Mouse (Mus musculus): ENCODE measurements around the gene Ckap5. TPM values are rescaled to one million over a fixed set of nuclear protein-coding genes. Genes with fewer than 3 reads are reported as not detected.

Ckap5 gene
- polyA plus RNA-seq, 1 experiment = 102 TPM

DNA sequence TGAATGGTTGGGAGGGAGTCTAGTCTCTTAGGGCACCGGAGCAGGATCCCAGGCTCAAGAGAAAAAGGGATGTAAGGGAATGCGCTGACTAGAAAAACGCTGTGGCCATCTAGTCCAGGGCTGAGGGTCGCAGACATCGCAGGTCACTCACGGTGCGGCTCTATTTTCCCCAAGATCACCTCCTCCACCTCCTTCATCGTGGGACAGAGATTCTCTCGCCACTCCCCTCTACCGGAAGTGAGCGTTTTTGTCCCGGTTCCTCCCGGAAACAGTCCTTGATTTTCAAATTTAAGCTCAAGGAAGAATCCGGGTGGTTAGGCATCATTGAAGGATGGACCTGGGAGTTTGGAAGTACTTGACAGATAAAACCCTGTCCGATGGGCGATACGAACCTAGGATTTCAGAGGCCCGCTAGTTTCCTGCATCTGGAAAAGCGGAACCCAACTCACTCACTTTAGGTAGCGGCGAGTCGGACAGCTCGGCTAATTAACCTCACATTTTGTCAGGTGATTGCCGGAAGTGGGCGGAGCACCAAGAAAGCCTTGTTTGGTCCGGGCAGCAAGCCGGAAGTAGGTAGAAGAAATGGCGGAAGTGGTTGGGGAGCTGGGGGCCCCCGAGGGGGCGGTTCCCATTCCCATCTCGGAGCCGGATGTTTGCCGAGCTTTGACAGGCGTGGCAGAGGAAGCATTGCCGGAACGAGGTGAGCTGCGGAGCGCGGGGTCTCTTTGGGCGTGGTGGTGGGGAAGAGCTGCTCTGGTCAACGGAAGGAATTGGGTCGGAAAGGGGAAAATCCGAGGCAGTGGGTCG, 123.2 kb downstream of the Ckap5 start, which contains the start of the genes Zfp408 and Arhgap1:
Gene Zfp408, minus strand, starts transcription at position 239 of the 807 bp plus-strand sequence.
Gene Arhgap1, plus strand, starts transcription at position 308 of the 807 bp plus-strand sequence.
- TF ChIP-seq POLR2A (IDR thresholded peaks at IDR 0.05; ENCODE audit: low read depth, low read length) (peak; percentile 88), CTCF (IDR thresholded peaks at IDR 0.05; ENCODE audit: borderline replicate concordance, insufficient read depth, low read length) (no peak)
- Histone ChIP-seq H3K4me3 (ENCODE audit: insufficient read depth, low read length) (peak within 1 kb of the TSS; percentile 91), H3K27ac (ENCODE audit: insufficient read depth, low read length) (peak within 1 kb of the TSS; percentile 85), H3K4me1 (ENCODE audit: control insufficient read depth, insufficient read depth, low read length) (peaks cover 6% of the 10 kb centered on the region; the same call in 1 of the 2 replicates)

DNA sequence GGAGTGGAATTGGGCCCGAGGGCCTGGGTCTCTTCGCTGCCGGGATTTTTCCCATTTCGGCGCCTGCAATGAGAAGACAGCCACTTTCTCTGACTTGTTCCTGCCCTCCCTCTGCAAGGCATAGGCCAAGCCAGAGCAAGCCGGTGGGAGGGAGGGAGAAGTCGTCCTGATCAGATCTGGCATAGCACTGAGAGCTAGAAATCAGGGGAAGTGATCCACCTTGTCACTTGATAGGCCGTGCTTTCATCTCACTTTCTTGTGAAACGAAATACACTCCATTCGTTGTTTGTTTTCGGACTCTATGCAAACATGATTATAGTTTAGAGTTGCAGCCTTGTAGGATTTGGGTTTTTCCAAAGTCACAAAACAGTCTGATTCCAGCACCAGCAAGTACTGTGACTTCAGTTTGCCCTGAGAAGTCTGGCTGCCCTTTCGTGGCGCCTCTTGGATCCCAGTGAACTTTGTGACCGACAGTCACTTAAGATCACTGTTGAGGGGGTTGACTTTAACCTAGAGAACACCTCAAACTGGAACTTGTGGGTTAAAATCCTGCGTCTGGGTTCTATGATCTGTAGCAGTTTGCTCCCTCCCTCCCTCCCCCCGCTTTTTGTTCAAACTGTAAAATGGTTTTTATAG, 123.9 kb downstream of the Ckap5 start:
- no peak for TF ChIP-seq CTCF (IDR thresholded peaks at IDR 0.05; ENCODE audit: borderline replicate concordance, insufficient read depth, low read length)
- TF ChIP-seq POLR2A (IDR thresholded peaks at IDR 0.05; ENCODE audit: low read depth, low read length) = no peak
- H3K4me1 ChIP-seq (ENCODE audit: control insufficient read depth, insufficient read depth, low read length) = peaks cover 6% of the 10 kb centered on the region; the same call in 1 of the 2 replicates
- peak overlapping the region; percentile 91 for H3K4me3 ChIP-seq (ENCODE audit: insufficient read depth, low read length)

DNA sequence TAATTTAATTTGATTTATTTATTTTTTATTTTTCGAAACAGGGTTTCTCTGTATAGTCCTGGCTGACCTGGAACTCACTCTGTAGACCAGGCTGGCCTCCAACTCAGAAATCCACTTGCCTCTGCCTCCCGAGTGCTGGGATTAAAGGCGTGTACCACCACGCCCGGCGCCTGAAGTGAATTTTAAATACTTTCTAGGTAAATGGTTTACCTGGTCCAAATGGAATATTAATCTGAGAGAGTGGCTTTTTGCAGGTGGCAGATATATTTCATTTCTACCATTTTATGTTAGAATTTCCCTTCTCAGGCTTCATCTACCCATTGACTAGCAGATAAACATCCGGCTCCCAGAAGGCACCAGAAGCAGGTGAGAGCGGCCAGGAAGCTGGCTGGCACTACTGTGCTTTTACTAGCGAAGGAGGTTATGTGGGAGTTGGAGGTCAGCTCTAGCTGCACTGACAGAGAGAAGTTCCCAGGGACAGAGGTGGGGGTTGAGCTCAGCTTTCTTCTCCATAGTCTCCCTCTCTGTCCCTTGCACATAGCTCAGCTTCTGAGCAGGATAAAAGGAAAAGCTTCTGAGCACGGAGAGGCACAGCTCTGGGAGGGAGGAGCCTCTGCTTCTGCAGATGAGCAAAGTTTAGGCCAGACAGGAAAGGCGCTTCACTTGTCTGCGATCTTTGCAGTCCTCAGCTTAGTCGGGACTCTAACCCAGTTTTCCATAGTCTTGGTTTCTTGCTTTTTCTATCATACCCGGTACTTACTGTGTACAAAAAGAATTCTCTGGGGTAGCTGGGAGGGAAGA, 125.1 kb downstream of the Ckap5 start:
- Histone ChIP-seq H3K4me1 (ENCODE audit: control insufficient read depth, insufficient read depth, low read length) (peaks cover 6% of the 10 kb centered on the region; the same call in 1 of the 2 replicates), H3K27ac (ENCODE audit: insufficient read depth, low read length) (no peak overlapping the region), H3K4me3 (ENCODE audit: insufficient read depth, low read length) (no peak overlapping the region)
- TF ChIP-seq CTCF (IDR thresholded peaks at IDR 0.05; ENCODE audit: borderline replicate concordance, insufficient read depth, low read length) = no peak
- no peak for TF ChIP-seq POLR2A (IDR thresholded peaks at IDR 0.05; ENCODE audit: low read depth, low read length)

More for the DNA sequence above, 123.9 kb downstream of the Ckap5 start:
- H3K27ac ChIP-seq (ENCODE audit: insufficient read depth, low read length) = peak overlapping the region; percentile 69

GRCm38 (mm10) chr2:91652863-91653262, 126.3 kb downstream of the Ckap5 start:
- Histone ChIP-seq H3K4me1 (ENCODE audit: control insufficient read depth, insufficient read depth, low read length) (peaks cover 6% of the 10 kb centered on the region; the same call in 1 of the 2 replicates), H3K4me3 (ENCODE audit: insufficient read depth, low read length) (no peak overlapping the region), H3K27ac (ENCODE audit: insufficient read depth, low read length) (peak overlapping the region; percentile 68)
- TF ChIP-seq POLR2A (IDR thresholded peaks at IDR 0.05; ENCODE audit: low read depth, low read length) (no peak), CTCF (IDR thresholded peaks at IDR 0.05; ENCODE audit: borderline replicate concordance, insufficient read depth, low read length) (no peak)

DNA sequence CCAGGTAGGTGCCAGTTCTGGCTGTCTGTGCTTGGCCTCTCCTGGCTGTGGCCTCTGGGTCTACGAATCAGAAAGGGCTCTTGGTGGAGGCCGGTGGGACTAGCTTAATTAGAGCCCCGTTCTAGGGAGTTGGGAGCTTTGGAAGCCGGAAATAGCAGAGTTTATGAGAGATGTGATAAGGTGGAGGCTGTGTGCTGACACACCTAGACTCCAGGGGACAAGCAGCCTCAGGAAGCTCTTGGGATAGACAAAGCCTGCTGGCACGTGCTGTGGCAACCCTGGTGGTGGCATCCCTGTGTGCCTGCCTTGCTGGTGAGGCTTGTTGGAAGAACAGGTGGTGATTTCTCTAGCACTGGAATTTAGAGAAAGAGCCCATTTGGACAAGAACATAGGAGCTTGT, 128.8 kb downstream of the Ckap5 start:
- H3K27ac ChIP-seq (ENCODE audit: insufficient read depth, low read length) = no peak overlapping the region
- no peak overlapping the region for H3K4me3 ChIP-seq (ENCODE audit: insufficient read depth, low read length)
- peaks cover 6% of the 10 kb centered on the region; the same call in 1 of the 2 replicates for H3K4me1 ChIP-seq (ENCODE audit: control insufficient read depth, insufficient read depth, low read length)
- no peak for TF ChIP-seq POLR2A (IDR thresholded peaks at IDR 0.05; ENCODE audit: low read depth, low read length)
- TF ChIP-seq CTCF (IDR thresholded peaks at IDR 0.05; ENCODE audit: borderline replicate concordance, insufficient read depth, low read length) = no peak

- Histone ChIP-seq H3K4me3 (ENCODE audit: insufficient read depth, low read length) (no peak overlapping the region), H3K27ac (ENCODE audit: insufficient read depth, low read length) (no peak overlapping the region), H3K4me1 (ENCODE audit: control insufficient read depth, insufficient read depth, low read length) (peaks cover 6% of the 10 kb centered on the region; the same call in 1 of the 2 replicates)
- no peak for TF ChIP-seq CTCF (IDR thresholded peaks at IDR 0.05; ENCODE audit: borderline replicate concordance, insufficient read depth, low read length)
- no peak for TF ChIP-seq POLR2A (IDR thresholded peaks at IDR 0.05; ENCODE audit: low read depth, low read length)
Measured at GRCm38 (mm10) chr2:91655827-91656226, 129.3 kb downstream of the Ckap5 start.

- Histone ChIP-seq H3K4me3 (ENCODE audit: insufficient read depth, low read length) (no peak overlapping the region), H3K4me1 (ENCODE audit: control insufficient read depth, insufficient read depth, low read length) (0 out of 2 replicates have a peak, but pooled peaks cover 4% of the 10 kb centered on the region), H3K27ac (ENCODE audit: insufficient read depth, low read length) (no peak overlapping the region)
- TF ChIP-seq POLR2A (IDR thresholded peaks at IDR 0.05; ENCODE audit: low read depth, low read length) (no peak), CTCF (IDR thresholded peaks at IDR 0.05; ENCODE audit: borderline replicate concordance, insufficient read depth, low read length) (no peak)
Measured at GRCm38 (mm10) chr2:91656774-91657173, 130.2 kb downstream of the Ckap5 start.

DNA sequence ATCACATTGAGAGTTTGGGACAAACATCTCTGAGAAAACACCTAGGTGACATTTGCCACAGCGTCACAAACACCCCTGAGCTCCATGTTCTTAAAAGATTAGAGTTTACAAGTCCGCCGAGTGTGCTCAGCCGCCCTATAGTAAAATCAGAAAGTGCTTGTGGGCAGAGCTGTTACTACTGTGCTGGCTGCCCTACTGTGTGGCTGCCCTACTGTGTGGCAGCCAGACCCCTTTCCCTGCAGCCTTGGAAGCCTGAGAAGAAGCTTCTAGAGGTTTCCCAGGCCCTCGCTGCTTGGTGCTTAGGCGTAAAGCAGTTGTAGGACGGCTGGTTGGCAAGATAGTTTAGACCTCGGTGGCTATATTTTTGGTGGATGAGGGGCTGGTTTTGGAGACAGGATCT, 133.1 kb downstream of the Ckap5 start:
- Histone ChIP-seq H3K4me1 (ENCODE audit: control insufficient read depth, insufficient read depth, low read length) (no peaks in the 10 kb centered on the region), H3K27ac (ENCODE audit: insufficient read depth, low read length) (no peak overlapping the region), H3K4me3 (ENCODE audit: insufficient read depth, low read length) (no peak overlapping the region)
- TF ChIP-seq CTCF (IDR thresholded peaks at IDR 0.05; ENCODE audit: borderline replicate concordance, insufficient read depth, low read length) (no peak), POLR2A (IDR thresholded peaks at IDR 0.05; ENCODE audit: low read depth, low read length) (no peak)

- Histone ChIP-seq H3K27ac (ENCODE audit: insufficient read depth, low read length) (no peak overlapping the region), H3K4me3 (ENCODE audit: insufficient read depth, low read length) (no peak overlapping the region), H3K4me1 (ENCODE audit: control insufficient read depth, insufficient read depth, low read length) (no peaks in the 10 kb centered on the region)
- no peak for TF ChIP-seq POLR2A (IDR thresholded peaks at IDR 0.05; ENCODE audit: low read depth, low read length)
- TF ChIP-seq CTCF (IDR thresholded peaks at IDR 0.05; ENCODE audit: borderline replicate concordance, insufficient read depth, low read length) = no peak
Measured at GRCm38 (mm10) chr2:91660981-91661380, 134.4 kb downstream of the Ckap5 start.

Data from embryonic fibroblast, embryonic 13.5 days (primary cell).